Mouse (Mus musculus): ENCODE measurements at regions not wholly inside any gene's neighbourhood (a gene's known extent, or its start where the extent isn't known, plus 50 kb on each side); places are given as distances from the start of the nearest gene placed in this dataset.

DNA sequence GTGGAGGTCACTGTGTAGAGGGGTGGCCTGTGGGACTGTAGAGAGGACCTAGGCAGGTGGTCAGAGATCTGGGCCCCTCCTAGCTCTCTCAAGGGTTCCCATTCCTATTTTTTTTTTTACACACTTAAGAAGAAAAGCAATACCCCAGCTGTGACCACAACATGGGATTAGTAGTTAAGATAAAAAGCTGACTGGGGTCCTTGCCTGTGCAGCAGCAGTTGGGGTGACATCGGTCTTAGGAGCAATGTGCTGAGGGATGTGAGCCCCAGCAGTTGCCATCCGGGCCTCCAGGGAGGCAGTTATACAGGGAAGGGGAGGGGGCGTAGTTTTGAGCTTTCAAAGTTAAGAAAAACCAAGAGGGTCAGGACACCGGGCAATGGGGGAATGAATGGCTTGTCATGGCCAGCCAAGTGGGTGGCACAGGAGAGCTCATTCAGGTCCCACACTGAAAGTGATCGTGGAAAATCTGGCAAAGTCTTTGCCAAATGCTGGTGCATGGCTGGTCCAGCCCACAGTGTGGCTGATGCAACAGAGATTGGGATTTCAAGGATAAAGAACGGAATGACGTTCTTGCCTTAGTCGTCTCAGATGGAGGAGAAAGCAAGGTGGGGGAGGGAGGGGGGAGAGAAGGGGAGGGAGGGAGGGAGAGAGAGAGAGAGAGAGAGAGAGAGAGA is 118.2 kb upstream of the 1600014C23Rik start:
- peaks cover 6% of the 10 kb centered on the region; the same call in 1 of the 2 replicates for H3K4me1 ChIP-seq (replicated peaks)
- H3K36me3 ChIP-seq = no peaks in the 10 kb centered on the region
- peaks cover 2% of the 10 kb centered on the region; the same call in 1 of the 2 replicates for H3K27me3 ChIP-seq
- no peak overlapping the region for H3K27ac ChIP-seq
- H3K9me3 ChIP-seq = no peaks in the 10 kb centered on the region
- no peak for ATAC-seq
- no peak overlapping the region for H3K4me2 ChIP-seq (replicated peaks)
- H3K9ac ChIP-seq (replicated peaks) = no peak overlapping the region
- WGBS = 39% methylated on average over 8 of the region's 8 CpGs
- H3K4me3 ChIP-seq (replicated peaks) = no peak overlapping the region

DNA sequence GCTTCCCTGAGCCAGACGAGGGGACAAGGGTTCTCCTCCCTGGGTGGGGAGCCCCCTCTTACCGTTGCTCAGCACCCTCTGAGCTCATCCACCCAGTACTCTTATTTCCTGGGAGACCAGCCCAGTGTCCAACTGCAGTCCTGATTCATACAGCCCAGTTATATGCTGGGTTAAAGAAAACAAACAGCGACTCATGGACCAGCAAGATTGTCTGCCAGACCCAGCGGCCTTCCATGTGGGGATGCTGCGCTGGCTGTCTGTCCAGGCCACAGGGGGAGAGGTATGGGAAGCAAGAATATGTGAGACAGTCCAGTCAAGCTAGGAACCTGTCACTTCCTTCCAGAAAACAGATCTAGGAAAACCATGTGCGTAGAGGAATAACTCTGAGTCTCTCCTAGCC is 117.3 kb upstream of the 1600014C23Rik start:
- Histone ChIP-seq H3K27ac (no peak overlapping the region), H3K4me2 (replicated peaks) (no peak overlapping the region), H3K4me1 (replicated peaks) (peaks cover 6% of the 10 kb centered on the region; the same call in 1 of the 2 replicates), H3K4me3 (replicated peaks) (no peak overlapping the region), H3K36me3 (no peaks in the 10 kb centered on the region), H3K9me3 (no peaks in the 10 kb centered on the region), H3K27me3 (peaks cover 2% of the 10 kb centered on the region; the same call in 1 of the 2 replicates), H3K9ac (replicated peaks) (no peak overlapping the region)
- WGBS = 85% methylated on average over 6 of the region's 6 CpGs
- ATAC-seq = no peak

DNA sequence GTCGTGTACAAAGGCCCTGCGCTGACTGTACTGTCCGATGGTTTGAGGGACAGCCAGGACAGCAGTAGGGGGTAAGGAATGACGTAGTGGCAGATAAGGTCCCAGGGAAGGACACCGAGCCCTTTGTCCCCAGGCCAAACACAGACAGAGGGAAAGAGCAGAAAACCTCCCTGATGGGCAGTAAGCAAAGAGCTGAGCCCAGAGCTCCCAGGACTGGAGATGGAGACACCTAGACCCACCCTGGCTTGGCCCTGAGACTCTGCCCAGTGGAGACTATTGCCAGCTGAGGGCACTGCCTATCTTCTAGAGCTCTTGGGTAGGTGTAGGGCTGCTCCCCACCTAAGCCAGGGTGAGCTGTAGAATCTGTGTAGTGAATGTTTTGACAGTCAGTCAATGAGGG is 116.5 kb upstream of the 1600014C23Rik start:
- H3K27ac ChIP-seq = no peak overlapping the region
- no peaks in the 10 kb centered on the region for H3K36me3 ChIP-seq
- H3K4me1 ChIP-seq (replicated peaks) = peaks cover 6% of the 10 kb centered on the region; the same call in 1 of the 2 replicates
- peaks cover 2% of the 10 kb centered on the region; the same call in 1 of the 2 replicates for H3K27me3 ChIP-seq
- ATAC-seq = no peak
- H3K9ac ChIP-seq (replicated peaks) = no peak overlapping the region
- 81% methylated on average over 5 of the region's 5 CpGs for WGBS
- no peak overlapping the region for H3K4me3 ChIP-seq (replicated peaks)
- no peaks in the 10 kb centered on the region for H3K9me3 ChIP-seq
- no peak overlapping the region for H3K4me2 ChIP-seq (replicated peaks)

GRCm38 (mm10) chr17:45848605-45849004 is 115.0 kb upstream of the 1600014C23Rik start:
- Histone ChIP-seq H3K4me1 (replicated peaks) (peaks cover 6% of the 10 kb centered on the region; the same call in 1 of the 2 replicates), H3K4me2 (replicated peaks) (no peak overlapping the region), H3K27me3 (peaks cover 2% of the 10 kb centered on the region; the same call in 1 of the 2 replicates), H3K36me3 (no peaks in the 10 kb centered on the region), H3K27ac (no peak overlapping the region), H3K9ac (replicated peaks) (no peak overlapping the region), H3K4me3 (replicated peaks) (no peak overlapping the region), H3K9me3 (no peaks in the 10 kb centered on the region)
- ATAC-seq = no peak
- 24% methylated on average over 8 of the region's 8 CpGs for WGBS

DNA sequence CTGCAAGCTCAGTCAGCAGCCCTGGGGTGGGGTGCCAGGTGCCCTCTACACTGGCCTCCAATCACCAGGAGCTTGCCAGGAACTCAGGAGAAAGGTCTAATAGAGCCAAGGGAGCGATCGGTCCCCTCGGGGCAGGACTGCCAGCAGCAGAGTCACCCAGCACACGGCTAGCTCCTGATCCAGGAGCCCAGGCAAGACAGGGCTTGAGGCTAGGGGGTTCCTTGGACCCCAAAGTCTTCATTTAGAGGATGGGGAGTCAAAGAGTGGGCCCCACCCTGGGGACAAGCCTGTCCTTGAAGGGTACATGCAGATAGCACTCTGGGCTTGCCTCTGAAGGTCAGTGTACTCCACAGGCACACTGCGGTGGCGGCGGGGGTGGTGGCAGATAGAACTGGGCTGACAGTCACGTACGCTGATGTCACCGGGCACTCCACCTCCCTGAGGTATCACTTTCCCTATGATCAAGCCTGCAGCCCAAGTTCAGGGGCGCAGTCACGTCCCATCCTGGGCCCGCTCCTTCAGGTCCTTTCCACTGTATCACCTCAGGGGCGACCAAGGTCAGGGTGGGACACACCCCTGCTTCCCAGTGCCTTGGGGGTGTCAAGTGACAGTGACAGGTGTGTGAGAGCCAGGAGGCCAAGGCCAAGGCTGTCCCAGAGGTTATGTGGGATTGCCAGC is 114.2 kb upstream of the 1600014C23Rik start:
- ATAC-seq = no peak
- Histone ChIP-seq H3K27me3 (peaks cover 2% of the 10 kb centered on the region; the same call in 1 of the 2 replicates), H3K4me2 (replicated peaks) (no peak overlapping the region), H3K4me3 (replicated peaks) (no peak overlapping the region), H3K36me3 (no peaks in the 10 kb centered on the region), H3K9ac (replicated peaks) (no peak overlapping the region), H3K9me3 (peaks cover 3% of the 10 kb centered on the region; the same call in 1 of the 2 replicates), H3K27ac (no peak overlapping the region), H3K4me1 (replicated peaks) (peaks cover 6% of the 10 kb centered on the region; the same call in 1 of the 2 replicates)
- WGBS = 95% methylated on average over 14 of the region's 14 CpGs

GRCm38 (mm10) chr17:45845832-45846231 is 112.2 kb upstream of the 1600014C23Rik start:
- H3K9me3 ChIP-seq = peaks cover 8% of the 10 kb centered on the region; the same call in 1 of the 2 replicates
- H3K4me2 ChIP-seq (replicated peaks) = no peak overlapping the region
- H3K27ac ChIP-seq = no peak overlapping the region
- WGBS = 84% methylated on average over 5 of the region's 5 CpGs
- no peak for ATAC-seq
- no peak overlapping the region for H3K9ac ChIP-seq (replicated peaks)
- H3K36me3 ChIP-seq = no peaks in the 10 kb centered on the region
- no peaks in the 10 kb centered on the region for H3K4me1 ChIP-seq (replicated peaks)
- H3K4me3 ChIP-seq (replicated peaks) = no peak overlapping the region
- 0 out of 2 replicates have a peak, but pooled peaks cover under 1% of the 10 kb centered on the region for H3K27me3 ChIP-seq

DNA sequence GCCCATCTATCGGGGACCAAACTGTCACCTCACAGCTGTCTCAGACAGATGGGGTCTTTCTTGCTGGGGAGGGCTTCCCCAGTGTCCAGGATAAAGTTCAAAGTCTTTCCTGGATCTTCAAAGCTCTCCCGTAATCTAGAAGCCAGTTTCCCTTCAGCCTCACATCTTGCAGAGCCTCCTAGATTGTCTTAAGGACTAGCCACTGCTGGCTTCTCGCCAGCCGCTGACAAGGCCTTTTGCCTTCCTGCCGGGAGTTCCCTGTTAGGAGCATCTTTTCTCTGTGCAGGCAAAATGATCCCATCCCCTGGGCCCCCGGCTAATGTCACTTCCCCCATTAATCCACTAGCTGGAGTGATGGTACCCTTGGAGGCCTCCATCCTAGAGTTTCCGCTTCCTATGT is 103.1 kb upstream of the 1600014C23Rik start:
- H3K9ac ChIP-seq (replicated peaks) = no peak overlapping the region
- H3K27me3 ChIP-seq = no peaks in the 10 kb centered on the region
- no peak overlapping the region for H3K4me3 ChIP-seq (replicated peaks)
- peaks cover 5% of the 10 kb centered on the region; the same call in 1 of the 2 replicates for H3K4me1 ChIP-seq (replicated peaks)
- no peak overlapping the region for H3K27ac ChIP-seq
- 56% methylated on average over 7 of the region's 7 CpGs for WGBS
- no peaks in the 10 kb centered on the region for H3K36me3 ChIP-seq
- H3K4me2 ChIP-seq (replicated peaks) = no peak overlapping the region
- no peaks in the 10 kb centered on the region for H3K9me3 ChIP-seq
- ATAC-seq = no peak

GRCm38 (mm10) chr17:45836253-45836652 is 102.6 kb upstream of the 1600014C23Rik start:
- no peaks in the 10 kb centered on the region for H3K9me3 ChIP-seq
- ATAC-seq = no peak
- no peaks in the 10 kb centered on the region for H3K36me3 ChIP-seq
- no peaks in the 10 kb centered on the region for H3K27me3 ChIP-seq
- H3K4me1 ChIP-seq (replicated peaks) = peaks cover 5% of the 10 kb centered on the region; the same call in 1 of the 2 replicates
- no peak overlapping the region for H3K9ac ChIP-seq (replicated peaks)
- WGBS = 65% methylated on average over 7 of the region's 7 CpGs
- H3K27ac ChIP-seq = no peak overlapping the region
- no peak overlapping the region for H3K4me3 ChIP-seq (replicated peaks)
- no peak overlapping the region for H3K4me2 ChIP-seq (replicated peaks)

- H3K4me2 ChIP-seq (replicated peaks) = no peak overlapping the region
- H3K4me1 ChIP-seq (replicated peaks) = peaks cover 5% of the 10 kb centered on the region; the same call in 1 of the 2 replicates
- ATAC-seq = 0 out of 2 replicates have a peak, but pooled peaks have one; percentile 53
- no peak overlapping the region for H3K9ac ChIP-seq (replicated peaks)
- no peaks in the 10 kb centered on the region for H3K36me3 ChIP-seq
- no peak overlapping the region for H3K27ac ChIP-seq
- H3K9me3 ChIP-seq = no peaks in the 10 kb centered on the region; the same call in 1 of the 2 replicates
- 65% methylated on average over 10 of the region's 10 CpGs for WGBS
- no peaks in the 10 kb centered on the region for H3K27me3 ChIP-seq
- H3K4me3 ChIP-seq (replicated peaks) = no peak overlapping the region
Observed at GRCm38 (mm10) chr17:45834518-45835071, 101.0 kb upstream of the 1600014C23Rik start.

- peaks cover 4% of the 10 kb centered on the region for H3K4me1 ChIP-seq (replicated peaks)
- no peak overlapping the region for H3K9ac ChIP-seq (replicated peaks)
- H3K4me3 ChIP-seq (replicated peaks) = no peak overlapping the region
- H3K9me3 ChIP-seq = no peaks in the 10 kb centered on the region; the same call in 1 of the 2 replicates
- H3K27ac ChIP-seq = no peak overlapping the region
- 86% methylated on average over 5 of the region's 5 CpGs for WGBS
- H3K4me2 ChIP-seq (replicated peaks) = no peak overlapping the region
- no peaks in the 10 kb centered on the region for H3K27me3 ChIP-seq
- no peak for ATAC-seq
- no peaks in the 10 kb centered on the region for H3K36me3 ChIP-seq
Observed at GRCm38 (mm10) chr17:45830324-45830723, 96.7 kb upstream of the 1600014C23Rik start.

DNA sequence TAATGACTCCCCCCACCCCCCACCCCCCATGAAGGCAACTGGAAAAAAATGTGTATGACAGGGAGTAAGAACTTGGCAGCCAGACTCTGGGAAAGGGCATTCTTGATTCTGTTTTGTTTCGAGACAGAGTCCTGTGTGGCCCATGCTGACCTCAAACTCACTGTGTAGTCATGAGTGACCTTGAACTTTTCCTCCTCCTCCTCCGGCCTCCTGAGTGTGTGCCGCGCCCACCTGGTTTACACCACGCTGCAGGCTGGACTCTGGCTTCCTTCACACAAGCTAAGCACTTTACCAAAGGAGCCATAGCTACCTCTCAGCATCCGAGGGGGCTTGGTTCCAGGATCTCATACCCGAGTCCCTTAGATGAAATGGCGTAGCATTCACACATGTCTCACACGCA is 95.9 kb upstream of the 1600014C23Rik start:
- no peaks in the 10 kb centered on the region; the same call in 1 of the 2 replicates for H3K9me3 ChIP-seq
- H3K4me3 ChIP-seq (replicated peaks) = no peak overlapping the region
- no peak for ATAC-seq
- 93% methylated on average over 9 of the region's 9 CpGs for WGBS
- no peaks in the 10 kb centered on the region for H3K27me3 ChIP-seq
- no peak overlapping the region for H3K27ac ChIP-seq
- no peaks in the 10 kb centered on the region for H3K36me3 ChIP-seq
- H3K4me1 ChIP-seq (replicated peaks) = peaks cover 10% of the 10 kb centered on the region
- no peak overlapping the region for H3K4me2 ChIP-seq (replicated peaks)
- no peak overlapping the region for H3K9ac ChIP-seq (replicated peaks)

DNA sequence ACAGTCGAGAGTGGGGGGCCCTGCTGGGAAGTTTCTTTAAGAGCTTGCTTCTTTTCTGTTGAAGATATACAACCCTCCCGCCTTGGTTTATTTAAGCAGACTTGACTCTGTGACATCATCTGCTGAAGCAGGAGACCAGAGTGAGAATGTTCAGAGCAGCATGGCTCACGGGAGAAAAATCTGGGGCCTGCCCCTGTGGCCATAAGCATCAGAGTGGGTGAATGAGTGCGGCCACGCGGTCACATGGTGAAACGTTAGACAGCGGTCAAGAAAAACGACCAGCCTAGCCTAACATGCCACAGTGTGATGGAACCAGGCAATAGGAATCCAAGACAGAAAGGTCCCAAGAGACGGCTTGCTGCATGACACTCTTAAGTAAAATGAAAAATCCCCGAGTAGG is 95.2 kb upstream of the 1600014C23Rik start:
- Histone ChIP-seq H3K9ac (replicated peaks) (no peak overlapping the region), H3K27ac (no peak overlapping the region), H3K4me1 (replicated peaks) (peaks cover 10% of the 10 kb centered on the region), H3K4me3 (replicated peaks) (no peak overlapping the region), H3K4me2 (replicated peaks) (no peak overlapping the region), H3K27me3 (no peaks in the 10 kb centered on the region), H3K9me3 (no peaks in the 10 kb centered on the region; the same call in 1 of the 2 replicates), H3K36me3 (no peaks in the 10 kb centered on the region)
- 86% methylated on average over 11 of the region's 11 CpGs for WGBS
- ATAC-seq = no peak
